Mouse (Mus musculus): ENCODE data around the gene St5. TPM values are rescaled to one million over a fixed set of nuclear protein-coding genes. Genes with fewer than 3 reads are reported as not detected.

Gene St5
- polyA plus RNA-seq, 1 experiment from 2014 or later: 18.6 TPM

GRCm38 (mm10) chr7:109561466-109562153 lies 141.8 kb downstream of the St5 start:
- 60% methylated on average over 8 of the region's 8 CpGs for WGBS
- no peak for ATAC-seq
- Histone ChIP-seq H3K9ac (ENCODE audit: low read depth, low read length) (no peak overlapping the region), H3K9me3 (replicated peaks; ENCODE audit: control insufficient read depth, low read length, poor library complexity, severe bottlenecking) (no peaks in the 10 kb centered on the region), H3K4me2 (ENCODE audit: low read length) (no peak overlapping the region), H3K36me3 (ENCODE audit: control insufficient read depth, insufficient read depth, low read length) (no peaks in the 10 kb centered on the region), H3K27ac (ENCODE audit: low read length) (no peak overlapping the region), H3K4me3 (ENCODE audit: low read depth, low read length) (no peak overlapping the region), H3K4me1 (ENCODE audit: control insufficient read depth, insufficient read depth, low read length) (no peaks in the 10 kb centered on the region), H3K27me3 (ENCODE audit: control insufficient read depth, insufficient read depth, low read depth, low read length) (no peaks in the 10 kb centered on the region)

DNA sequence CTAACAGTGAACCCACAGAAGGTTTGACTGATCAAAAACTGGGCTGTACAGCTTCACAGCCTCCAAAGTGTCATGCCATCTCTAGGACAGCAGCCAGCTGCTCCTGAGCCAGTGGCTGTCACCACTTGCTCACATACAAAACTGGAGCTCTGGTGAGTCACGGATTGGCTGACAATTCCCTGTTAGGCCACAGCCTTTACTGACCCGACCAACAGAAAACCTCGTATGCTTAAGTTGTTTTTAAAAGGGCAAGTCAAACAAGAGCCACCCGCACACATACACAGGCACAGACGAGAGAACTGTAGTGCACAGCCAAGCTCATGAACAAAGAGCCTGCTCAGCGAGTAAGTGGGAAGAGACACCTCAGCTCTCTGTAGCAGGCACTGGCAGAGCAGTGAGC lies 143.9 kb downstream of the St5 start:
- 51% methylated on average over 6 of the region's 6 CpGs for WGBS
- no peaks in the 10 kb centered on the region for H3K27me3 ChIP-seq (ENCODE audit: control insufficient read depth, insufficient read depth, low read depth, low read length)
- no peak overlapping the region for H3K4me3 ChIP-seq (ENCODE audit: low read depth, low read length)
- ATAC-seq: 0 out of 2 replicates have a peak, but pooled peaks have one; percentile 32
- H3K4me2 ChIP-seq (ENCODE audit: low read length): no peak overlapping the region
- H3K9me3 ChIP-seq (replicated peaks; ENCODE audit: control insufficient read depth, low read length, poor library complexity, severe bottlenecking): no peaks in the 10 kb centered on the region
- H3K4me1 ChIP-seq (ENCODE audit: control insufficient read depth, insufficient read depth, low read length): no peaks in the 10 kb centered on the region
- H3K36me3 ChIP-seq (ENCODE audit: control insufficient read depth, insufficient read depth, low read length): no peaks in the 10 kb centered on the region
- no peak overlapping the region for H3K9ac ChIP-seq (ENCODE audit: low read depth, low read length)
- no peak overlapping the region for H3K27ac ChIP-seq (ENCODE audit: low read length)

DNA sequence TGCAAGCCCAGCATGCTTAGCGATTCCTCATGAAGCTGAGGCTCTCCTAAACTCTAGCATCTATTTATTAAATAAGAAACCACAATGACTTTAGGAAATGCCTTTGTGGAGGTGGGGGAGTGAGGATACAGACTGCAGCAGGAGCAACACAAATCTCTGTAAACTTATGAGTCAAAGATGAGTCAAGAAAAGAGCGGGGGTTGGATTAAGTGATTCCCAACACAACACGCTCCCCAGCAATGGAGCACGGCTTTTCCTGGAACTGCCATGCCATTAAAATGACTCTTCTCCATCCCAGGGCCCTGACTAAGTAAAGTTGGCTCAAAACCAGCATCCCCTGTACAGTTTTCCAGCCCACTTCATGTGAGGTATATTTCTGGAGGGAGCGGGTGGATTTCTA lies 156.7 kb downstream of the St5 start:
- WGBS: 99% methylated on average over 5 of the region's 5 CpGs
- no peaks in the 10 kb centered on the region for H3K4me1 ChIP-seq (ENCODE audit: control insufficient read depth, insufficient read depth, low read length)
- no peak overlapping the region for H3K9ac ChIP-seq (ENCODE audit: low read depth, low read length)
- no peaks in the 10 kb centered on the region for H3K9me3 ChIP-seq (replicated peaks; ENCODE audit: control insufficient read depth, low read length, poor library complexity, severe bottlenecking)
- no peaks in the 10 kb centered on the region for H3K36me3 ChIP-seq (ENCODE audit: control insufficient read depth, insufficient read depth, low read length)
- H3K4me2 ChIP-seq (ENCODE audit: low read length): no peak overlapping the region
- no peak overlapping the region for H3K27ac ChIP-seq (ENCODE audit: low read length)
- ATAC-seq: no peak
- no peak overlapping the region for H3K4me3 ChIP-seq (ENCODE audit: low read depth, low read length)
- H3K27me3 ChIP-seq (ENCODE audit: control insufficient read depth, insufficient read depth, low read depth, low read length): no peaks in the 10 kb centered on the region

DNA sequence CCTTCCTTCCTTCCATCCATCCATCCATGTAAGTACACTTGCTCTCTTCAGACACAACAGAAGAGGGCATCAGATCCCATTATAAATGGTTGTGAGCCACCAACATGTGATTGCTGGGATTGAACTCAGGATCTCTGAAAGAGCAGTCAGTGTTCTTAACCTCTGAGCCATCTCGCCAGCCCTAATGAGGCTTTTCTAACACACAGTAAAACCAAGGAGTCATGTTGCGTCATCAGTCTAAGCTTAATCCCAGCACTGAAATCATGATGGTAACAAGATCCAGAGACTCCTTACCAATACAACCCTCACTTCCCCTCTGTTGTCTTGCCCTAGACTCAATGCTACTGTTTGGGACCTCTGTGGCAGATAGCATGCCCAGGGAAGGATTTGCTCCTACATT lies 157.2 kb downstream of the St5 start:
- WGBS: 90% methylated on average over 2 of the region's 2 CpGs
- no peak for ATAC-seq
- Histone ChIP-seq H3K36me3 (ENCODE audit: control insufficient read depth, insufficient read depth, low read length) (no peaks in the 10 kb centered on the region), H3K9ac (ENCODE audit: low read depth, low read length) (no peak overlapping the region), H3K27me3 (ENCODE audit: control insufficient read depth, insufficient read depth, low read depth, low read length) (no peaks in the 10 kb centered on the region), H3K9me3 (replicated peaks; ENCODE audit: control insufficient read depth, low read length, poor library complexity, severe bottlenecking) (no peaks in the 10 kb centered on the region), H3K4me1 (ENCODE audit: control insufficient read depth, insufficient read depth, low read length) (no peaks in the 10 kb centered on the region), H3K4me3 (ENCODE audit: low read depth, low read length) (no peak overlapping the region), H3K27ac (ENCODE audit: low read length) (no peak overlapping the region), H3K4me2 (ENCODE audit: low read length) (no peak overlapping the region)

- ATAC-seq: no peak
- H3K27ac ChIP-seq (ENCODE audit: low read length): no peak overlapping the region
- WGBS: 78% methylated on average over 10 of the region's 10 CpGs
- no peaks in the 10 kb centered on the region for H3K9me3 ChIP-seq (replicated peaks; ENCODE audit: control insufficient read depth, low read length, poor library complexity, severe bottlenecking)
- H3K36me3 ChIP-seq (ENCODE audit: control insufficient read depth, insufficient read depth, low read length): no peaks in the 10 kb centered on the region
- no peak overlapping the region for H3K9ac ChIP-seq (ENCODE audit: low read depth, low read length)
- H3K4me1 ChIP-seq (ENCODE audit: control insufficient read depth, insufficient read depth, low read length): no peaks in the 10 kb centered on the region
- no peaks in the 10 kb centered on the region for H3K27me3 ChIP-seq (ENCODE audit: control insufficient read depth, insufficient read depth, low read depth, low read length)
- H3K4me3 ChIP-seq (ENCODE audit: low read depth, low read length): no peak overlapping the region
- H3K4me2 ChIP-seq (ENCODE audit: low read length): no peak overlapping the region
These were observed 158.0 kb downstream of the St5 start for GRCm38 (mm10) chr7:109545255-109545993.

GRCm38 (mm10) chr7:109544792-109545191 lies 158.6 kb downstream of the St5 start:
- Histone ChIP-seq H3K9ac (ENCODE audit: low read depth, low read length) (no peak overlapping the region), H3K36me3 (ENCODE audit: control insufficient read depth, insufficient read depth, low read length) (no peaks in the 10 kb centered on the region), H3K4me3 (ENCODE audit: low read depth, low read length) (no peak overlapping the region), H3K27me3 (ENCODE audit: control insufficient read depth, insufficient read depth, low read depth, low read length) (no peaks in the 10 kb centered on the region), H3K4me1 (ENCODE audit: control insufficient read depth, insufficient read depth, low read length) (no peaks in the 10 kb centered on the region), H3K27ac (ENCODE audit: low read length) (no peak overlapping the region), H3K9me3 (replicated peaks; ENCODE audit: control insufficient read depth, low read length, poor library complexity, severe bottlenecking) (no peaks in the 10 kb centered on the region), H3K4me2 (ENCODE audit: low read length) (no peak overlapping the region)
- ATAC-seq: no peak
- WGBS: 77% methylated on average over 5 of the region's 5 CpGs

- Histone ChIP-seq H3K9me3 (replicated peaks; ENCODE audit: control insufficient read depth, low read length, poor library complexity, severe bottlenecking) (no peaks in the 10 kb centered on the region), H3K4me3 (ENCODE audit: low read depth, low read length) (no peak overlapping the region), H3K36me3 (ENCODE audit: control insufficient read depth, insufficient read depth, low read length) (no peaks in the 10 kb centered on the region), H3K4me2 (ENCODE audit: low read length) (no peak overlapping the region), H3K27me3 (ENCODE audit: control insufficient read depth, insufficient read depth, low read depth, low read length) (no peaks in the 10 kb centered on the region), H3K27ac (ENCODE audit: low read length) (no peak overlapping the region), H3K9ac (ENCODE audit: low read depth, low read length) (no peak overlapping the region), H3K4me1 (ENCODE audit: control insufficient read depth, insufficient read depth, low read length) (no peaks in the 10 kb centered on the region)
- no peak for ATAC-seq
- 95% methylated on average over 3 of the region's 3 CpGs for WGBS
These were observed 161.1 kb downstream of the St5 start for GRCm38 (mm10) chr7:109542364-109542628.

DNA sequence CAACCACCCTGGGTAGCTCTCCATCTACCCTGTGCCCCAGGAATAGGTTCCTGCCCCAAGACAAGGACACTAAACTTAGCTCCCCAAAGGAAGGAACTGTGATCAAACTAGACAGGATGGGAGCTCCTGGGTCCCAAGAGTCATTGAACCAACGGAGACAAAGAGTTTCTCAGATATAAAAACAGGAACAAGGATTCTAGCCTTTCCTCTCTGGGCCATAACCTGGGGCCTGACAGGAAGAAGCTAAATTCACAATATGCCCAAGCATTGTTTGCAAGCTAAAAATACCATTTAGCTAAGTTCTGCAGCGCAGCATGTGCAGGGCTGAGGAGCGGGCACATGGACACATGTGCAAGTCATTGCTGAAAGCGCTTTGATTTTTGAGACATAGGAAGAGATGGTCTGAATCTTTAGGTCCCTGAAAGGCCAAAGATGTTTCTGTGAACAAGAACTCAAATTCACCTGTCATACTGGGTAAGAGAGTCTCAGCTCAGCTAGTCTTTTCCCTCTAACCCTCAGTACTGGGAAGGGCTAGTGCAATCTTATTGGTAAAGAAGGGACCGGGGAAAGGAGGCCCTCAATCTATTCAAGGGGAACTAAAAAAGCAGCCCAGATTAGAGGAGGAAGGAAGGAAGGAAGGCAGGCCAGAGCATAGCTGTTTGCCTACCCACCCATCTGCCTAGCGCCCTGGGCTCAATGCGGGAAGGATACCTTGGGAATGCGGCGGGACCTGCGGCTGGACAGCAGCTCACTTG lies 161.6 kb downstream of the St5 start:
- Histone ChIP-seq H3K27me3 (ENCODE audit: control insufficient read depth, insufficient read depth, low read depth, low read length) (no peaks in the 10 kb centered on the region), H3K27ac (ENCODE audit: low read length) (no peak overlapping the region), H3K4me3 (ENCODE audit: low read depth, low read length) (no peak overlapping the region), H3K36me3 (ENCODE audit: control insufficient read depth, insufficient read depth, low read length) (no peaks in the 10 kb centered on the region), H3K9ac (ENCODE audit: low read depth, low read length) (no peak overlapping the region), H3K9me3 (replicated peaks; ENCODE audit: control insufficient read depth, low read length, poor library complexity, severe bottlenecking) (no peaks in the 10 kb centered on the region), H3K4me1 (ENCODE audit: control insufficient read depth, insufficient read depth, low read length) (peaks cover 2% of the 10 kb centered on the region; the same call in 1 of the 2 replicates), H3K4me2 (ENCODE audit: low read length) (no peak overlapping the region)
- 89% methylated on average over 10 of the region's 10 CpGs for WGBS
- ATAC-seq: no peak

DNA sequence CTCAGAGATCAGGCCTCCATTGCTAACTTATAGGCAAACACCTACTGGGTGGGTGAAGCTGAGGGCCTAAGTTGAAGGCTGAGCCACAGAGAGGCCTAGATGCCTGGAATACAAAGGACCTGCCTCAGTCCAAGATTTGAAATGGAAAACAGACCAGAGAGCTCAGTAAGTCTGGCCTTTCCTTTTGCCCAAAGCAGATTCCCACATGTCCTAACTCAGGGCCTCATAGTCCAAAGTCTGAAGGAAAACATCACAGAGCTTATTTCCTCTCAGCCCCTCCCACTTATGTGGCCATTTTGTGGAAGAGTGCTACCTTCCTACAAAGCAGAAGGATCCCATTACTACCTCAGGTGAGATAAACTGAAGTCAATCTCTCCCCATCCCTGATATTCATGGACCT lies 162.5 kb downstream of the St5 start:
- Histone ChIP-seq H3K36me3 (ENCODE audit: control insufficient read depth, insufficient read depth, low read length) (no peaks in the 10 kb centered on the region), H3K4me3 (ENCODE audit: low read depth, low read length) (no peak overlapping the region), H3K27me3 (ENCODE audit: control insufficient read depth, insufficient read depth, low read depth, low read length) (no peaks in the 10 kb centered on the region), H3K9ac (ENCODE audit: low read depth, low read length) (no peak overlapping the region), H3K27ac (ENCODE audit: low read length) (no peak overlapping the region), H3K9me3 (replicated peaks; ENCODE audit: control insufficient read depth, low read length, poor library complexity, severe bottlenecking) (no peaks in the 10 kb centered on the region), H3K4me1 (ENCODE audit: control insufficient read depth, insufficient read depth, low read length) (peaks cover 2% of the 10 kb centered on the region; the same call in 1 of the 2 replicates), H3K4me2 (ENCODE audit: low read length) (no peak overlapping the region)
- ATAC-seq: no peak

Data from midbrain, embryonic 16.5 days (tissue).